Mouse (Mus musculus) thymus, adult 2 months (tissue): ENCODE measurements around the gene Nptxr. TPM values are rescaled to one million over a fixed set of nuclear protein-coding genes. Genes with fewer than 3 reads are reported as not detected.
A peak's percentile ranks its signal among the peaks of the same experiment; 100 is the strongest.

Experiments used
- DNase-seq: peaks from one replicate; pipeline ENCODE4 v3.0.0; 2021
- H3K27ac ChIP-seq: fragments of 200-500 bp; 2 replicates; pipeline ENCODE4 v1.5.1; 2012; ENCODE audit warnings: low read length, control low read depth; ENCODE audit not compliant: control insufficient read depth, insufficient read depth
- H3K27me3 ChIP-seq: fragments of 200-500 bp; 2 replicates; pipeline ENCODE4 v1.6.1; 2012; ENCODE audit warnings: mild to moderate bottlenecking, low read length, moderate library complexity, mixed read lengths; ENCODE audit not compliant: control insufficient read depth, insufficient read depth
- H3K36me3 ChIP-seq: fragments of 200-500 bp; 2 replicates; pipeline ENCODE4 v1.6.1; 2012; ENCODE audit warnings: mild to moderate bottlenecking, low read length, moderate library complexity; ENCODE audit not compliant: control insufficient read depth, insufficient read depth
- H3K4me1 ChIP-seq: fragments of 200-500 bp; replicated peaks from 2 replicates; pipeline ENCODE4 v1.6.1; 2012; ENCODE audit warnings: low read length; ENCODE audit not compliant: control insufficient read depth, insufficient read depth
- H3K4me3 ChIP-seq: fragments of 200-500 bp; 2 replicates; pipeline ENCODE4 v1.5.1; 2012; ENCODE audit warnings: mild to moderate bottlenecking, low read length, control low read depth, moderate library complexity; ENCODE audit not compliant: control insufficient read depth, insufficient read depth
- CTCF ChIP-seq: fragments of 200-500 bp; IDR thresholded peaks from 2 replicates; pipeline ENCODE4 v1.5.1; 2012; ENCODE audit warnings: mild to moderate bottlenecking, control low read depth, low read length, moderate library complexity, borderline replicate concordance; ENCODE audit not compliant: control insufficient read depth, poor library complexity, insufficient read depth; ENCODE audit errors: extremely low read depth
- POLR2A ChIP-seq: fragments of 200-500 bp; IDR thresholded peaks from 2 replicates; pipeline ENCODE4 v1.6.1; 2012; ENCODE audit warnings: mild to moderate bottlenecking, low read length, control low read depth, moderate library complexity; ENCODE audit not compliant: control insufficient read depth, poor library complexity, insufficient read depth; ENCODE audit errors: extremely low read depth
- WGBS: fragments of 180-500 bp; shearing (Covaris S2); methylation state at CpG from one replicate; pipeline ENCODE4 v1.1.7; 2018; 5-methylcytosine and 5-hydroxymethylcytosine counted together
- polyA plus RNA-seq: library from polyadenylated mRNA; depleted of rRNA; stranded (reverse); fragments of >200 nt; gene quantifications from 2 replicates; pipeline ENCODE4 v1.2.3, GENCODE M21; 2012

Gene Nptxr
- polyA plus RNA-seq, 1 experiment, result 1.2 TPM

DNA sequence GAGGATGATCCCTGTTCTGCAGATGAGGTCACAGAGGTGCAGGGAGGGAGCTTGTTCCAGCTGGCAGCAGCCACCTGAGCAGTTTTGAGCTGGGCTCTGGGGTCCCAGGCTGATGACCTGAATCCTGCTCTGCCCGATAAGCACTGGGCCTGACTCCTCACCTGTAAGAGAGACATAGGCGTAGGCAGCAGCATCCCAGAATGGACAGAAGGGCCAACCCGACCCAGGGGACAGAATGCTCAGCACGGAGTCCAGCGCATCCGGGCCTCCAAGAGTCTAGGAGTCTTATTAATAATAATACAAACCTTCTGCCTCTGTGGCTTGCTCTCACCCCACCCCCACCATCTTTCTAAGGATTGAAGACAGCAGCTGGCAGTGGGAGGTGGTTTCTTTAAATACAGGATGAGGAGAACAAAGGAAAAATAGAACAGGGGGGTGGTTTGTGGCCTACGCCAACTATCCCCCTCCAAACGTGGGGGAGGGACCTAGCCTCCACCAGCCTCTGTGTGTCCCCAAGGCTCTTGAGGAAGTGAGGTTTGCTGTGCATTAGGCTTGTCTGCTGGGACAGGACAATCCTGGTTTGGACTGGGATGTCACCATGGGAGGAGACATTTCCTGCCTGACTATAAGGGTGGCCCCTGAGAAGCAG, 48.5 kb downstream of the Nptxr start:
- Histone ChIP-seq H3K27me3 (no peaks in the 10 kb centered on the region), H3K36me3 (no peaks in the 10 kb centered on the region), H3K4me1 (peaks cover 22% of the 10 kb centered on the region), H3K27ac (peak overlapping the region; percentile 29; the same call in 1 of the 2 replicates), H3K4me3 (no peak overlapping the region)
- 61% methylated on average over 8 of the region's 8 CpGs for WGBS
- TF ChIP-seq CTCF (no peak), POLR2A (no peak)
- DNase-seq, result no peak

DNA sequence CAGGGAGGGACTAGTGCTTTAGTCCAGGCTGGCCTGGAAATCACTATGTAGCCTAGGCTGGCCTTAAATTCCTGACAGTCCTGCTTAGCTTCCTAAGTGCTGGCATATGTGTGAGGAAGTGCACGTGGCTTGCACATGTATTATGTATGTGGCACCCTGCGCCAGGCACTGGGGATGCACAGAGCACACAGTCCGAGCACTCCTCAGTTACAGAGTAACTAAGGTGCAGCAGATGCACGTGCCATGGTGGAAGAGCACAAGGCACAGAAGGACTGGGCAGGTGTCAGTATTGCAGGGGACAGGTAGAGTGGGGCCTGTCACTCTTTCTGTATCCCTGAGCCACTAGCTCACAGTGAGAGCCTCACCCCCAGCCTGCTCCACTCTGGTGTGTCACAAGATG, 49.4 kb downstream of the Nptxr start:
- H3K27me3 ChIP-seq, result no peaks in the 10 kb centered on the region
- no peaks in the 10 kb centered on the region for H3K36me3 ChIP-seq
- no peak overlapping the region for H3K27ac ChIP-seq
- no peak overlapping the region for H3K4me3 ChIP-seq
- TF ChIP-seq CTCF, result no peak
- no peak for TF ChIP-seq POLR2A
- WGBS, result 94% methylated on average over 4 of the region's 4 CpGs
- H3K4me1 ChIP-seq, result peaks cover 22% of the 10 kb centered on the region
- no peak for DNase-seq

DNA sequence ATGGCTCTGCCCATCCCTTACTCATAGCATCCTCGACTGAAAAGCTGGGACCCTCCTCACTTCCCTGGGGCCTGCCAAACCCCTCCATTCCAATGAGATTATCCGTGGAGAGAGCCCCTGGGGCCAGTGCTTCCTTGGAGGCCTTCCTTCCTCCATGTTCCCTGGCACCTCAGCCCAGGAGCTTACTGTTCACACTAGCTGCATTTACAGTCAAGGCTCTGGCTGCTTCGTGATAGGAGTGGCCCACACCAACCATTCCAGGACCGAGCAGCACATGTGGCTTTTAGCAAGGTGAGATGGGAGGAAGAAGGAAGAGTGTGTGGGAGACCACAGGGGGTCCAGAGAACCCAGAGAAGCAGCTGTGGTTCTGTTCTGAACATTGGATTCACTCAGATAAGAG, 50.7 kb downstream of the Nptxr start:
- 76% methylated on average over 4 of the region's 4 CpGs for WGBS
- TF ChIP-seq POLR2A, result no peak
- TF ChIP-seq CTCF, result no peak
- Histone ChIP-seq H3K36me3 (no peaks in the 10 kb centered on the region), H3K27me3 (no peaks in the 10 kb centered on the region), H3K4me1 (peaks cover 30% of the 10 kb centered on the region), H3K4me3 (no peak overlapping the region), H3K27ac (no peak overlapping the region)
- DNase-seq, result no peak

DNA sequence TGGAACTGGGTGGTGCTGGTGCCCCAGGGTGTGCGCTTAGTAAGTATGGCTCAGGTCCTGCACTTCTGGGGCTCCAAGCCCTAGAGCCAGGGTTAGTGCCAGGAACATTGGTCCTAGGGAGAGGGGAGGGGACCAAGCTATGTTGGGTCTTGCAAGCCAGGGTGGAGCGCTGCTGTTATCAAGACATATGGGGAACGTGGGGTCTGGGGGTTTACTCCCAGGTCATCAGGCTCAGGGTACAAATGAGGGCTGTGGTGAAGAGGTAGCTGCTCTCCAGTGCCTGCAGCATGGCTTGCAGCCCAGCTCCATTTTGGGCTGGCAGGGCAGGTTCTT, 51.2 kb downstream of the Nptxr start:
- DNase-seq, result no peak
- no peaks in the 10 kb centered on the region for H3K27me3 ChIP-seq
- H3K27ac ChIP-seq, result no peak overlapping the region
- no peak overlapping the region for H3K4me3 ChIP-seq
- no peaks in the 10 kb centered on the region for H3K36me3 ChIP-seq
- H3K4me1 ChIP-seq, result peaks cover 35% of the 10 kb centered on the region
- no peak for TF ChIP-seq CTCF
- WGBS, result 95% methylated on average over 3 of the region's 3 CpGs

DNA sequence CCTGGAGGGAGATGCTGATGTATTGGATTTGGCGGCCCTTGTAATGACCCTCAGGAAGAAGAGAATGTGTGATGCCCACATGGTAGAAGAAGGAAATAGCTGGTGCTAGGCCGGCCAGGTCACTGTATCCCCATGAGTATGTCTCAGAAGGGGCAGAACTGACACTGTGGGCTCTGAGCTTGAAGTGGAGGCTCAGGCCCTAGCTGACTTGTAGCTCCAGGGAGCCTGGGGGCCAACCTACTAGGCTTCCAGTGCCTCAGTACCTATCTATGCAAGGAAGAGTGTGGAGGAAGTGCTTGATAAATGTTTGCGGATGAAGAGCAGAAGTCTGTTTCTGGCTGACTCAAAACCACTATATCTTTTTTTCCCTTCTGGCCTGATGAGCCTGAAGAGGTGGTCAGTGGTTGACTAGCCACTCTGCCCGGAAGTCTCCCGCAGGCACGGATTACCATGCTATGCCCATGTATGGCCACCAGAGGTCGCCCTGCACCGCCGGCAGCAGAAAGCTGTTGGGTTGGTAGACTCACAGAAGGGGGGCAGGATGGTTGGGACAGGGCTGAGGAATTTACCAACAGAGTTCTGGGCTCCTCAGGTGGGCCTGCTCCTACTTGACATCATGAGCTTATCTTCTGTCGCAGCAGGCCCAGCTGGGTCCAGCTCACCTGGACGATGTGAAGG, 51.7 kb downstream of the Nptxr start:
- Histone ChIP-seq H3K27me3 (no peaks in the 10 kb centered on the region), H3K27ac (no peak overlapping the region), H3K4me1 (peaks cover 37% of the 10 kb centered on the region), H3K36me3 (no peaks in the 10 kb centered on the region), H3K4me3 (no peak overlapping the region)
- TF ChIP-seq CTCF, result peak; percentile 96
- no peak for TF ChIP-seq POLR2A
- WGBS, result 31% methylated on average over 11 of the region's 11 CpGs
- DNase-seq, result peak; percentile 79

DNA sequence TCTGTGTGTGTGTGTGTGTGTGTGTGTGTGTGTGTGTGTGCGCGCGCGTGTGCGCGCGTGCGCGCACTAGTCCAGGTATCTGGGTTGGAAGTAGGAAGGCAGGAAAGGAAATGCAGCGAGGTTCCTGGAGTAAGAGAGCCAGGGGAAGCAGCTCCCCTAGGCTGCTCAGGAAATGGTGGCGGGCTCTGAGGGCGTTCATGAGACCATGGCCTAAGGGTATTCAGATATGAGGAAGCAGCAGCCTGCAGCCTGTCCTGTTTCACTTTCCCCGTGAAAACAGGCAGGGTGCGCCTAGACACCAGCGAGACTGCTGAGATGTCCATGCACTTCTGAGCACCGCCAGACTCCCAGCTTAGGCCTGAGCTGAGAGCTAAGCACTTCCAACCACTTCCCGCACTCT, 52.8 kb downstream of the Nptxr start:
- WGBS, result 38% methylated on average over 17 of the region's 17 CpGs
- H3K4me1 ChIP-seq, result peaks cover 34% of the 10 kb centered on the region
- DNase-seq, result no peak
- TF ChIP-seq CTCF (no peak), POLR2A (no peak)
- peak overlapping the region; percentile 16; the same call in 1 of the 2 replicates for H3K27ac ChIP-seq
- no peak overlapping the region for H3K4me3 ChIP-seq
- H3K36me3 ChIP-seq, result no peaks in the 10 kb centered on the region
- no peaks in the 10 kb centered on the region for H3K27me3 ChIP-seq
